Mouse (Mus musculus): ENCODE data around the gene Elp4.

GRCm38 (mm10) chr2:105749111-105749510, 155.3 kb downstream of the Elp4 start:
- no peak for TF ChIP-seq CTCF (conservative IDR thresholded peaks at IDR 0.05; ENCODE audit: low read length)
- TF ChIP-seq NANOG (IDR thresholded peaks at IDR 0.05; ENCODE audit: borderline replicate concordance, low read length): no peak
- TF ChIP-seq POU5F1 (IDR thresholded peaks at IDR 0.05; ENCODE audit: borderline replicate concordance, low read length): no peak

Measured in E14TG2a.4 (cell line).